13 mouse cellular contexts compared by ENCODE assay signal in the genomic region with DNA sequence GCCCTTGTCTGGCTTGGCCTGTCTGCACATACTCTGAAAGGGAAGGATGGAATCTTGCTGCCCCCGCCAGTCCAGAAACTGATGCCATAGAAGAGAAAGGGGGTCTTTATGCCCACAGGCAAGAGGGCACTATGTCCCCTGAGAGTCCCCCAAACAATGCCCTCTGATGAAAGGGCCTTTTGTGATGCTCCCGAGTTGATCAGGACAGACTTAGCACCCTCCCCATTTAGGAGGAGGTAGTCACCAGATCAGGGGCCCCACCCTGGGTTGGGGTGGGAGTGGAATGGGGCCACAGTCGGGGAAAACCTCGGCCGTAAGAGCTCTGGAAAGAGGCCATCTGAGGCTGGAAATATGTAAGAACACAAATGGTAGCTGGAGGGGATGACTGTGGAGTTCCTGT. TPM values are rescaled to one million over a fixed set of nuclear protein-coding genes. Genes with fewer than 3 reads are reported as not detected.
DNase-seq lines count a peak whose midpoint lies in the region; ATAC-seq and TF ChIP-seq lines count a peak whose summit lies in the region.
"Had no signal": no experiment of that assay in that cellular context is flagged by ENCODE, and none has a peak within 500 bp of the region (broad histone marks: within the 10 kb centered on the region; RNA-seq: fewer than 3 reads in every experiment).

No protein-coding gene starts in this region.

- no peak for TF ChIP-seq POLR2A in brain, embryonic 14.5 days (IDR thresholded peaks at IDR 0.05; ENCODE audit: borderline replicate concordance, extremely low read depth, insufficient read depth, insufficient read length, poor library complexity, severe bottlenecking)

- H3K4me1 ChIP-seq in heart, embryonic 15.5 days (replicated peaks) = peaks cover 34% of the 10 kb centered on the region
- H3K4me1 ChIP-seq in E14TG2a.4 (replicated peaks; ENCODE audit: low read depth, low read length) = peaks cover 37% of the 10 kb centered on the region
- H3K4me1 ChIP-seq in limb, embryonic 11.5 days (ENCODE audit: control insufficient read depth, insufficient read depth, low read length) = peaks cover 18% of the 10 kb centered on the region

- H3K9ac ChIP-seq in heart, embryonic 15.5 days = no peak overlapping the region; the same call in 1 of the 2 replicates
- H3K9ac ChIP-seq in limb, embryonic 11.5 days (ENCODE audit: low read length) = no peak overlapping the region
- H3K9ac ChIP-seq: stomach, embryonic 15.5 days had no signal

- no peaks in the 10 kb centered on the region for H3K36me3 ChIP-seq in heart, embryonic 15.5 days
- H3K36me3 ChIP-seq in E14TG2a.4 (ENCODE audit: insufficient read depth, low read length) = no peaks in the 10 kb centered on the region
- H3K36me3 ChIP-seq in limb, embryonic 11.5 days (ENCODE audit: control insufficient read depth, insufficient read depth, low read length) = no peaks in the 10 kb centered on the region
- H3K36me3 ChIP-seq: stomach, embryonic 15.5 days had no signal

- peak overlapping the region; percentile 41 for H3K27ac ChIP-seq in heart, embryonic 15.5 days
- H3K27ac ChIP-seq in limb, embryonic 11.5 days (replicated peaks; ENCODE audit: low read depth, low read length) = 0 out of 2 replicates have a peak overlapping the region, but pooled peaks have one; percentile 33
- no peak overlapping the region for H3K27ac ChIP-seq in layer of hippocampus, adult 2 months
- H3K27ac ChIP-seq: macrophage had no signal

- H3K9me3 ChIP-seq in heart, embryonic 15.5 days (replicated peaks) = no peaks in the 10 kb centered on the region
- H3K9me3 ChIP-seq in E14TG2a.4 (ENCODE audit: low read length) = no peaks in the 10 kb centered on the region
- no peaks in the 10 kb centered on the region for H3K9me3 ChIP-seq in limb, embryonic 11.5 days (ENCODE audit: control insufficient read depth, low read length)
- H3K9me3 ChIP-seq: stomach, embryonic 15.5 days had no signal

- TF ChIP-seq CTCF in E14TG2a.4 (conservative IDR thresholded peaks at IDR 0.05; ENCODE audit: low read length) = no peak
- no peak for TF ChIP-seq CTCF in brain, embryonic 14.5 days (IDR thresholded peaks at IDR 0.05; ENCODE audit: borderline replicate concordance, extremely low read depth, insufficient read depth, insufficient read length)
- TF ChIP-seq CTCF in layer of hippocampus, adult 2 months (conservative IDR thresholded peaks at IDR 0.05) = no peak

- 41% methylated on average over 5 of the region's 5 CpGs for WGBS in heart, embryonic 15.5 days
- 77% methylated on average over 5 of the region's 5 CpGs for WGBS in limb, embryonic 11.5 days

- no peak for ATAC-seq in heart, embryonic 15.5 days (replicated peaks; ENCODE audit: insufficient number of reproducible peaks, insufficient read depth, low FRiP score, low read depth)
- ATAC-seq in limb, embryonic 11.5 days (ENCODE audit: insufficient number of reproducible peaks, low FRiP score, low TSS enrichment, low read depth) = no peak

- no peak for DNase-seq in heart, postnatal 36 days
- peak; percentile 20 for DNase-seq in brain, embryonic 14.5 days (ENCODE audit: low read depth)
- DNase-seq in limb, embryonic 11.5 days (ENCODE audit: low spot score) = no peak
- DNase-seq in layer of hippocampus, adult 2 months (ENCODE audit: low spot score in 2 of 2) = no peak
- DNase-seq in ovary, postnatal 10 days (ENCODE audit: low spot score) = no peak
- DNase-seq: cerebellum, postnatal 10 days; gastrocnemius, postnatal 25 days; kidney, adult 9 months; right cerebral cortex, postnatal 25 days had no signal

- H3K4me3 ChIP-seq in heart, embryonic 15.5 days = no peak overlapping the region
- H3K4me3 ChIP-seq in E14TG2a.4 (replicated peaks; ENCODE audit: low read length) = 0 out of 2 replicates have a peak overlapping the region, but pooled peaks have one; percentile 10
- H3K4me3 ChIP-seq in limb, embryonic 11.5 days (ENCODE audit: low read depth, low read length) = no peak overlapping the region
- no peak overlapping the region for H3K4me3 ChIP-seq in layer of hippocampus, adult 2 months
- H3K4me3 ChIP-seq: stomach, embryonic 15.5 days had no signal

- intact Hi-C loops in heart, postnatal 36 days (cut with DNase I) = no loop called here

- H3K4me2 ChIP-seq in heart, embryonic 15.5 days = no peak overlapping the region
- no peak overlapping the region for H3K4me2 ChIP-seq in limb, embryonic 11.5 days (ENCODE audit: low read depth, severe bottlenecking)
- H3K4me2 ChIP-seq: stomach, embryonic 15.5 days had no signal

- no peaks in the 10 kb centered on the region for H3K27me3 ChIP-seq in heart, embryonic 15.5 days
- H3K27me3 ChIP-seq in E14TG2a.4 (ENCODE audit: insufficient read depth, low read length) = no peaks in the 10 kb centered on the region
- H3K27me3 ChIP-seq in limb, embryonic 11.5 days (ENCODE audit: control insufficient read depth, insufficient read depth, low read length) = no peaks in the 10 kb centered on the region
- H3K27me3 ChIP-seq: stomach, embryonic 15.5 days had no signal

RNA-seq across cellular contexts. Expression of a gene that starts 37.5 kb away (rescaled TPM):
- polyA plus RNA-seq in heart, embryonic 15.5 days (2015; fragmentation: Nextera tagmentation; extraction: Ambion mirVana) = 146 and 147 TPM in 2 replicates
- total RNA-seq in heart, postnatal 36 days (2021) = 10 to 100 TPM; 24.2 to 25.9 TPM
- polyA plus RNA-seq in brain, embryonic 14.5 days (2012; rRNA removed) = 100 and 150 TPM in 2 replicates
- polyA plus RNA-seq in limb, embryonic 11.5 days (2014; fragmentation: Nextera tagmentation; extraction: Ambion mirVana) = 142 and 143 TPM in 2 replicates
- total RNA-seq in layer of hippocampus, adult 2 months (2021) = 10 to 100 TPM; 53.8 to 59.9 TPM

RNA-seq across cellular contexts. Expression of a gene that starts 45.1 kb away (rescaled TPM):
- 35.2 and 42.8 TPM in 2 replicates for polyA plus RNA-seq in heart, embryonic 15.5 days (2015; fragmentation: Nextera tagmentation; extraction: Ambion mirVana)
- total RNA-seq in heart, postnatal 36 days (2021) = 10 to 100 TPM; 58.7 to 67.8 TPM
- 20.7 and 34.4 TPM in 2 replicates for polyA plus RNA-seq in brain, embryonic 14.5 days (2012; rRNA removed)
- 9.6 and 11.0 TPM in 2 replicates for polyA plus RNA-seq in limb, embryonic 11.5 days (2014; fragmentation: Nextera tagmentation; extraction: Ambion mirVana)
- total RNA-seq in layer of hippocampus, adult 2 months (2021) = 10 to 100 TPM; 13.1 to 14.9 TPM
